Mouse (Mus musculus) brain, embryonic 14.5 days (tissue): ENCODE data around the gene Man2a1.

Experiments used
- CTCF ChIP-seq: fragments of 200-500 bp; IDR thresholded peaks from 2 replicates; pipeline ENCODE4 v1.5.1; 2012; ENCODE audit warnings: inconsistent platforms, mild to moderate bottlenecking, moderate library complexity, borderline replicate concordance; ENCODE audit not compliant: insufficient read depth, insufficient read length; ENCODE audit errors: extremely low read depth
- POLR2A ChIP-seq: fragments of 200-500 bp; IDR thresholded peaks from 2 replicates; pipeline ENCODE4 v1.6.1; 2012; ENCODE audit warnings: mild to moderate bottlenecking, inconsistent platforms, borderline replicate concordance; ENCODE audit not compliant: poor library complexity, insufficient read depth, insufficient read length, severe bottlenecking; ENCODE audit errors: extremely low read depth

- TF ChIP-seq CTCF (no peak), POLR2A (no peak)
These were observed 23.9 kb downstream of the Man2a1 start for GRCm38 (mm10) chr17:64624439-64624838.
